Mouse (Mus musculus) stomach, postnatal 0 days (tissue): ENCODE measurements at regions not wholly inside any gene's neighbourhood (a gene's known extent, or its start where the extent isn't known, plus 50 kb on each side); places are given as distances from the start of the nearest gene placed in this dataset.
A peak's percentile ranks its signal among the peaks of the same experiment; 100 is the strongest.

Source experiments
- ATAC-seq: fragments of 200-750 bp; cut with Nextera tagmentation; 2 replicates; pipeline ENCODE4 v1.8.0; 2017; ENCODE audit not compliant: low FRiP score, low TSS enrichment
- DNase-seq: peaks from one replicate; pipeline ENCODE4 v3.0.0-alpha.2; 2016; ENCODE audit warnings: low spot score
- H3K27ac ChIP-seq: fragments of 300-500 bp; sonication (generic); replicated peaks from 2 replicates; pipeline ENCODE4 v1.5.1; 2014; ENCODE audit warnings: mild to moderate bottlenecking, control low read depth
- H3K27me3 ChIP-seq: fragments of 300-500 bp; sonication (generic); 2 replicates; pipeline ENCODE4 v1.6.1; 2014; ENCODE audit warnings: low read length; ENCODE audit not compliant: control insufficient read depth, insufficient read depth
- H3K36me3 ChIP-seq: fragments of 300-500 bp; sonication (generic); 2 replicates; pipeline ENCODE4 v1.6.1; 2014; ENCODE audit warnings: low read length, mixed read lengths; ENCODE audit not compliant: control insufficient read depth, insufficient read depth
- H3K4me1 ChIP-seq: fragments of 300-500 bp; sonication (generic); replicated peaks from 2 replicates; pipeline ENCODE4 v1.6.1; 2014; ENCODE audit warnings: antibody characterized with exemption; ENCODE audit not compliant: control insufficient read depth, insufficient read depth
- H3K4me2 ChIP-seq: fragments of 300-500 bp; sonication (generic); replicated peaks from 2 replicates; pipeline ENCODE4 v1.6.1; 2014; ENCODE audit warnings: low read depth, mild to moderate bottlenecking, control low read depth, moderate library complexity
- H3K4me3 ChIP-seq: fragments of 300-500 bp; sonication (generic); 2 replicates; pipeline ENCODE4 v1.5.1; 2014; ENCODE audit warnings: low read depth, low read length, control low read depth
- H3K9ac ChIP-seq: fragments of 300-500 bp; sonication (generic); 2 replicates; pipeline ENCODE4 v1.6.1; 2014; ENCODE audit warnings: mild to moderate bottlenecking, low read length, control low read depth, mixed read lengths
- H3K9me3 ChIP-seq: fragments of 300-500 bp; sonication (generic); 2 replicates; pipeline ENCODE4 v1.6.1; 2016; ENCODE audit warnings: low read length; ENCODE audit not compliant: control insufficient read depth
- CTCF ChIP-seq: IDR thresholded peaks from 2 replicates; pipeline ENCODE4 v1.5.1; 2016; ENCODE audit warnings: antibody characterized with exemption, low read depth, mild to moderate bottlenecking, moderate library complexity
- EP300 ChIP-seq: optimal IDR thresholded peaks from 2 replicates; pipeline ENCODE3; 2016; ENCODE audit warnings: antibody characterized with exemption
- WGBS: fragments of 180-500 bp; shearing (Covaris S2); extraction: QIAGEN DNeasy Blood & Tissue Kit; methylation state at CpG from one replicate; pipeline ENCODE4 v1.1.7; 2014; 5-methylcytosine and 5-hydroxymethylcytosine counted together

DNA sequence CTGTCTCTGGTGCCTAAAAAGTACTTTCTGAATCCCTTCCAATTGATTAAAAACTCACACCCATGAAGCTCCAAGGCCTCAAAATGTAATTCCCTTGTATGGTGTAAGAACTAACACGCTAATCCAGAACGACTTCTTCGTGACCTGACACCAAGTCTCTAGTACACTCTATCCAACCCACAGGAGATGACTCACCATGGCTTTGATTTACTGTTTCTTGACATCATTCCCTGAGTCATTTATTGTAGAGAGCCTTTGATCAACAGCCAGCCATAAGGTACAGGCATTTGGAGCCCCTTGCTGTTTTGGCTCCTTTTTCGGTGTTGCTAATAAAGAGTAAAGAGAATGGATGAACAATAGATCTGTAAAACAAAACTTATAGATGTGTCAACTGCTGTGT is 159.7 kb upstream of the Npy2r start:
- Histone ChIP-seq H3K4me2 (no peak overlapping the region), H3K27ac (no peak overlapping the region), H3K4me1 (no peaks in the 10 kb centered on the region), H3K4me3 (no peak overlapping the region), H3K9me3 (no peaks in the 10 kb centered on the region), H3K36me3 (no peaks in the 10 kb centered on the region), H3K9ac (no peak overlapping the region), H3K27me3 (no peaks in the 10 kb centered on the region)
- 57% methylated on average over 4 of the region's 4 CpGs for WGBS
- ATAC-seq, result no peak; the same call in 1 of the 2 replicates
- peak; percentile 21 for TF ChIP-seq EP300
- no peak for TF ChIP-seq CTCF
- no peak for DNase-seq

DNA sequence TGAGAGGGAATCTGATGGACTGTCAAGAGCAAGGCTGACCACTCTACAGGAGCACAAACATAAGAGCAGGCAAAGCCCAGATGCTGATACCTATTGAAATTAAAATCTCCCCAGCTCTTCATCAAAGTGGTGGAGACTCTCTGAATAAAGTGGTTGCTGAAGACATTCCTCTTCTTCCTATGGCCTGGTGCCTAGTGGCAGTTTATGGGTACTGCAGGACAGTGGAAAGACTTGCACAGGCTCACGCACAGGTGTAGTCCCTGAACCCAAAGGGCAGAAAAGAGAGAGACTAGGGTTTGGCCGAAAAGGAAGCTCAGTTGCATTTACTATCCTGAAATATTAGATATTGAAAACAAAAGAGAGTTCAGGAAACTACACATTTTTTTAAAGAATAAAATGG is 144.2 kb upstream of the Npy2r start:
- WGBS, result 95% methylated on average over 2 of the region's 2 CpGs
- ATAC-seq (no peak), DNase-seq (no peak)
- H3K4me1 ChIP-seq, result no peaks in the 10 kb centered on the region
- no peak overlapping the region for H3K4me3 ChIP-seq
- no peak overlapping the region for H3K9ac ChIP-seq
- H3K27ac ChIP-seq, result no peak overlapping the region
- H3K9me3 ChIP-seq, result no peaks in the 10 kb centered on the region
- H3K27me3 ChIP-seq, result no peaks in the 10 kb centered on the region
- TF ChIP-seq EP300, result no peak
- peak; percentile 45 for TF ChIP-seq CTCF
- no peaks in the 10 kb centered on the region for H3K36me3 ChIP-seq
- no peak overlapping the region for H3K4me2 ChIP-seq

DNA sequence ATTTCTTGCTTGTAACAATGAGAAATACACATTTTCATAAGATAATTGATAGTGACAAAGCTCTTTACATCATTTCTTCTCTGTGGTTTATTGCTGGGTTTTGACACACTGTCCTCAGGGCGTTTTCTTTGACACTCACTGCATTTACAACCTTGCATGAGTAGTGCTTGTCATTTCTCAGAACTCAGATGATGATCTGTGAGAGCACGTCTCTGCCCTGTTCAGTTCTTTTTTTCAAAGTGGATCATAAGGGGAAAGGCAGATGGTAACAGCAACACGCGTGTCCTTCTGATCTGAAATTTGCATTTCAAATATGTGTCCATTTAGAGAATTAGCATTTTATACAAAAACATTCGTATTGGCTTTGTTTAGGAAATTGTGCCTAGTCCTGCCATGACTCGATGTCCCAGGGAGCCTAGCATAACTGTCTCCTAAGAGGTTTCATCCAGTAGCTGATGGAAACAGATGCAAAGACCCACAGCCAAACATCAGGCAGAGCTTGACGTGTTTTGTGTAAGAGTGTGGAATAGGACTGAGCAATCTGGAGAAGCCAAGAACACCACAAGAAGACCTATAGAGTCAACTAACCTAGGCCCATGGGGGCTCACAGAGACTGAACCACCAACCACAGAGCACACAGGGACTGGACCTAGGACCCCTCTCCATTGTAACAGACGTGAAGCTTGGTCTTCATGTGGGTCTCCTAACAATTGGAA is 108.4 kb upstream of the Npy2r start:
- Histone ChIP-seq H3K9ac (no peak overlapping the region), H3K27ac (no peak overlapping the region), H3K9me3 (no peaks in the 10 kb centered on the region), H3K4me1 (no peaks in the 10 kb centered on the region), H3K4me2 (no peak overlapping the region), H3K27me3 (no peaks in the 10 kb centered on the region), H3K4me3 (no peak overlapping the region), H3K36me3 (no peaks in the 10 kb centered on the region)
- DNase-seq, result no peak
- ATAC-seq, result no peak
- TF ChIP-seq EP300, result no peak
- TF ChIP-seq CTCF, result no peak
- 84% methylated on average over 8 of the region's 8 CpGs for WGBS

DNA sequence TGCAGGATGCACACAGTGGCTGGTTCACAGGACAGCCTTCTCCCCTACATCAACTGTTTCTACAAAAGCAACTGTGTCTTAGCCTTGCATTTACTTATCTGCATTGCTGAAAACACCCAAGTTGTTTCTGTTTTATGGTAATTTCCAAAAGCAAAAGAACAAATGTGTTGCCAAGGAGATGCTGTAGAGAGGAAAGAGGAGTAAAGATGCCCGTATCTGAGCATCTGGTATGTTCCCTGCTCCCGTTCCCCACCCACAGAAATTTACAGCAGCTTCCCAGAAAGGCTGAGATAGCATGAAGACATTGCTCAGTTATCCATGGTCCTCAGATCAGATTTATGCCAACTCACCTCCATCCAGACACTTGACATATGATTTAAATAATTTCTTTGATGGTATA is 104.5 kb upstream of the Npy2r start:
- H3K4me1 ChIP-seq, result no peaks in the 10 kb centered on the region
- WGBS, result 68% methylated on average over 2 of the region's 2 CpGs
- no peaks in the 10 kb centered on the region for H3K27me3 ChIP-seq
- ATAC-seq, result no peak
- H3K27ac ChIP-seq, result no peak overlapping the region
- H3K36me3 ChIP-seq, result no peaks in the 10 kb centered on the region
- no peak overlapping the region for H3K4me2 ChIP-seq
- H3K9ac ChIP-seq, result no peak overlapping the region
- TF ChIP-seq EP300 (no peak), CTCF (no peak)
- no peak overlapping the region for H3K4me3 ChIP-seq
- DNase-seq, result no peak
- no peaks in the 10 kb centered on the region for H3K9me3 ChIP-seq

DNA sequence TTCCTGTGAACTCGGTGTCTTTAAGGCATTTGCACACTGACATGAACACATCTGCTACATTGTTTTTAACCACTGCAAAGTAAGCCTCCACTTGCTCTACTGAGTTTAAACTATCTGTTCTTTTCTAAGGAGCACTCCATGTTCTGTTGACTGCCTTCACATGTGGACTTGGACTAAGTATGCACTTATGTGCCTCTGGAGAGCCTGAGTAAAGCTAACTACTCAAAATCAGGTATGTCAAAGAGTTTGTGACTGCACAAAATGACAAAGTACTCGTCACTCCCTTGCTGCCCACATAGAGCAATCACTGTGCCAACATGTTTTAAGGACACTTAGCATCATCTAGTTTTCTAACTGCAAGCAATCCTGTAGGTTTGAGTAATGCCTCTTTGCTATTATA is 92.2 kb upstream of the Npy2r start:
- Histone ChIP-seq H3K27ac (no peak overlapping the region), H3K4me3 (no peak overlapping the region), H3K4me1 (no peaks in the 10 kb centered on the region), H3K9me3 (no peaks in the 10 kb centered on the region), H3K4me2 (no peak overlapping the region), H3K9ac (no peak overlapping the region), H3K36me3 (no peaks in the 10 kb centered on the region), H3K27me3 (no peaks in the 10 kb centered on the region)
- ATAC-seq (no peak), DNase-seq (no peak)
- TF ChIP-seq CTCF (no peak), EP300 (no peak)
- WGBS, result 84% methylated on average over 2 of the region's 2 CpGs

DNA sequence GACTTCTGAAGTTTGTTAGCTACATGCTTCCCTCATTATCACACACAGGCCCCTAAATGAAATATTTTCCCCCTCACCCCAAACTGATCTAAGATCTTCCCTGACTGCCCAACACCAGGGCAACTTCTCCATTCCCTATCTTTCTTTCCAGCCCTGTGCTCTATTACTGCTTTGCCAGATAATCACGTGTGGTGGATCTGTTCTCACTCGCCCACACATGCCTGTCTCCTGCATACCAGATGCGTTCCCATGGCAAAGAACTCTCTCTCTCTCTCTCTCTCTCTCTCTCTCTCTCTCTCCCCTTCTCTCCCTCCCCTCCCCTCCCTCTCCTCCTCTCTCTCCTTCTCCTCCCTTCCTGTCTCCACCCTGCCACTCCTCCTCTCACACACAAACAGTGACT is 88.8 kb upstream of the Npy2r start:
- Histone ChIP-seq H3K4me1 (no peaks in the 10 kb centered on the region), H3K9me3 (no peaks in the 10 kb centered on the region), H3K27me3 (no peaks in the 10 kb centered on the region), H3K9ac (no peak overlapping the region), H3K27ac (no peak overlapping the region), H3K4me3 (no peak overlapping the region), H3K4me2 (no peak overlapping the region), H3K36me3 (no peaks in the 10 kb centered on the region)
- DNase-seq (no peak), ATAC-seq (no peak)
- 22% methylated on average over 3 of the region's 3 CpGs for WGBS
- no peak for TF ChIP-seq CTCF
- TF ChIP-seq EP300, result no peak
